Mouse (Mus musculus) ES-E14 (cell line): ENCODE measurements around the gene Sec16b. TPM values are rescaled to one million over a fixed set of nuclear protein-coding genes. Genes with fewer than 3 reads are reported as not detected.

Experiments used
- DNase-seq: peaks from one replicate; pipeline ENCODE4 v3.0.0-alpha.2; 2013; ENCODE audit warnings: low read depth, low spot score
- H3K27ac ChIP-seq: 2 replicates; pipeline ENCODE4 v1.5.1; 2012; ENCODE audit warnings: low read depth, mild to moderate bottlenecking, low read length, moderate library complexity, mixed read lengths; ENCODE audit not compliant: poor library complexity, insufficient read depth, severe bottlenecking
- H3K36me3 ChIP-seq: 2 replicates; pipeline ENCODE4 v1.6.1; 2012; ENCODE audit warnings: mild to moderate bottlenecking, low read length, moderate library complexity, mixed read lengths; ENCODE audit not compliant: control insufficient read depth, poor library complexity, insufficient read depth, severe bottlenecking
- H3K4me1 ChIP-seq, 2 experiments: fragments of 150-350 bp in 1 of 2; sonication (generic) in 1 of 2; 2 replicates each; pipeline ENCODE4 v1.6.1; 2012; ENCODE audit warnings: low read length in 2 of 2, mild to moderate bottlenecking in 1 of 2, mixed read lengths in 1 of 2; ENCODE audit not compliant: control insufficient read depth in 2 of 2, insufficient read depth in 2 of 2, poor library complexity in 1 of 2
- H3K4me3 ChIP-seq, 2 experiments: fragments of 150-350 bp in 1 of 2; sonication (generic) in 1 of 2; 2 replicates each; pipeline ENCODE4 v1.5.1; 2012; ENCODE audit warnings: low read length in 2 of 2, low read depth in 1 of 2, mild to moderate bottlenecking in 1 of 2, mixed read lengths in 1 of 2; ENCODE audit not compliant: insufficient read depth in 1 of 2, poor library complexity in 1 of 2, severe bottlenecking in 1 of 2
- H3K9ac ChIP-seq: 2 replicates; pipeline ENCODE4 v1.6.1; 2012; ENCODE audit warnings: low read depth, mild to moderate bottlenecking, low read length, mixed read lengths; ENCODE audit not compliant: poor library complexity, insufficient read depth, severe bottlenecking
- H3K9me3 ChIP-seq: fragments of 150-350 bp; sonication (generic); 2 replicates; pipeline ENCODE4 v1.6.1; 2012; ENCODE audit warnings: low read depth, mild to moderate bottlenecking, low read length; ENCODE audit not compliant: control insufficient read depth, insufficient read depth
- CHD2 ChIP-seq: IDR thresholded peaks from 2 replicates; pipeline ENCODE4 v1.6.1; 2014; ENCODE audit warnings: mild to moderate bottlenecking, low read depth, low read length, inconsistent platforms
- HCFC1 ChIP-seq: IDR thresholded peaks from 2 replicates; pipeline ENCODE4 v1.6.1; 2012; ENCODE audit warnings: low read length, inconsistent platforms, borderline replicate concordance; ENCODE audit not compliant: insufficient read depth
- MAFK ChIP-seq: IDR thresholded peaks from 2 replicates; pipeline ENCODE4 v1.6.1; 2014; ENCODE audit warnings: mild to moderate bottlenecking, low read depth, low read length, inconsistent platforms; ENCODE audit not compliant: insufficient read depth
- ZC3H11A ChIP-seq: IDR thresholded peaks from 2 replicates; pipeline ENCODE4 v1.6.1; 2012; ENCODE audit warnings: low read depth, mild to moderate bottlenecking, inconsistent platforms, low read length, borderline replicate concordance
- ZNF384 ChIP-seq: IDR thresholded peaks from 2 replicates; pipeline ENCODE4 v1.6.1; 2012; ENCODE audit warnings: low read depth, low read length, inconsistent platforms
- in situ Hi-C, 2 experiments: fragments of 600-800 bp; cut with MboI; formaldehyde crosslinking; loops; one replicate each; pipeline ENCODE4 v1.15.1; 2025; ENCODE audit warnings: low sequenced_read_pairs in 2 of 2, inconsistent platforms in 1 of 2; ENCODE audit not compliant: unreplicated experiment in 2 of 2
- total RNA-seq: library from RNA; depleted of rRNA; stranded (reverse); fragments of 300-350 nt; gene quantifications from 2 replicates; pipeline ENCODE4 v1.2.3, GENCODE M21; 2012

Sec16b gene
- total RNA-seq, 1 experiment = 0.13 TPM

DNA sequence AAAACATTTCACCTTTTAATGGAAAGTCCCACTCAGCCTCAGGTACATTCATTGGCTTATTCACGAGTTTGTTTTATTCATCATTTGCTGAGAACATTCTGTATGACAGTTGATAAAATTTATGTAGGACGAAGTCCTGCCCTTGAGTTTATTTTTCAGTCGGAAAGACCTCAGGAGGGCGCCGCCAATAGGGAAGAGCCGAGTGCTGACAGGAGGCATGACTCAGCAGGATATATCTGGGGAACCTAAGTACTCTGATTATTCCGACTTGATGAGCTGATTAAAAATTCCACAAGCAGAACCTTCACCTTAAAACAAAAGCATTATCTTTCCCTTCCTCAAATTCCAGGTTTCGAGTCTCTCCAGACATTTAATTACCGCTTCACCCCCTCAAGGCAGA lies 26.4 kb upstream of the Sec16b start:
- no peak overlapping the region for H3K27ac ChIP-seq
- no peaks in the 10 kb centered on the region for H3K36me3 ChIP-seq
- H3K4me3 ChIP-seq = no peak overlapping the region
- in situ Hi-C loops = no loop called here
- H3K9ac ChIP-seq = no peak overlapping the region
- H3K4me1 ChIP-seq = no peaks in the 10 kb centered on the region
- H3K9me3 ChIP-seq = no peaks in the 10 kb centered on the region
- DNase-seq = no peak
- TF ChIP-seq MAFK (peak; percentile 57; the same call in 1 of the 2 replicates), CHD2 (no peak)

DNA sequence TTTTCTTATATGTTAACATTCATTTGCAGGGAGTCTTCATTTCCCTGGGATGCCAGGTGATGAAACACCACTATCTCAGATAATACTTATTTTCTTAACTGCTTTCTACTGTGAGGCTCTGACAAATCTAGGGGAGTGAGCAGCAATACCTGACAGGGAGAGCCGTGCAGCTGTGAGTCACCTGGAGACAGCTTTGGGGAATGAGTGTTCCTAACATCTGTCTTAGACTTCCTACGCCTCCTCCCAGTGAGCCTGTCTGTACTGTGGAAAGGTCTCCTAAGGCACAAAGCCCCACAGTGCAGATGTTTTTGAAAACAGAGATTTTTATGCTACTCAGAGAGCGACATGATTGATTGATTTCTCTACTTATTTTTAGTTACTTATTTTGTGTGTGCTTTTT lies 25.6 kb upstream of the Sec16b start:
- Histone ChIP-seq H3K27ac (no peak overlapping the region), H3K4me3 (no peak overlapping the region), H3K9me3 (no peaks in the 10 kb centered on the region), H3K4me1 (no peaks in the 10 kb centered on the region), H3K9ac (no peak overlapping the region), H3K36me3 (no peaks in the 10 kb centered on the region)
- TF ChIP-seq HCFC1 (no peak), CHD2 (no peak), ZC3H11A (no peak), ZNF384 (no peak), MAFK (no peak)
- DNase-seq = no peak
- in situ Hi-C loops = no loop called here

DNA sequence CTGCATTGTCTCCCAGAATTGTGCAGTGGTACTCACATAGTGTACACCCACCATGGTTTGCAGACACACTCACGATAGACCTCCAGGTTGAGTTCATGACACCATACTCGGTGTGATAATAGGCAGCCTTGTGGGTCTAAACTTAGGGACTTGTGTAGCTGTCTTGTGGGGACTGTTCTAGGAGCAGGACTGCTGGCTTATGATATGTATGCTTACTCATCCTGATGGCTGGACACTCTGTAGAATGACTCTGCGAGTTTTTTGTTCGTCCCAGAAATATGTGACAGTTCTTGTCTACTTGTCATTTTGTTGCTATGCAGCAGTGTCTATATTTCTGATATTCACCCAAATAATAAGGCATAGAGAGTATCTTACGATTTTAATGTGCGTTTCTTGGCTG lies 24.9 kb upstream of the Sec16b start:
- H3K36me3 ChIP-seq = no peaks in the 10 kb centered on the region
- H3K4me3 ChIP-seq = no peak overlapping the region
- H3K9ac ChIP-seq = no peak overlapping the region
- in situ Hi-C loops = no loop called here
- H3K9me3 ChIP-seq = no peaks in the 10 kb centered on the region
- TF ChIP-seq CHD2 (no peak), MAFK (no peak), HCFC1 (no peak), ZNF384 (no peak), ZC3H11A (no peak)
- no peak for DNase-seq
- no peaks in the 10 kb centered on the region for H3K4me1 ChIP-seq
- no peak overlapping the region for H3K27ac ChIP-seq

DNA sequence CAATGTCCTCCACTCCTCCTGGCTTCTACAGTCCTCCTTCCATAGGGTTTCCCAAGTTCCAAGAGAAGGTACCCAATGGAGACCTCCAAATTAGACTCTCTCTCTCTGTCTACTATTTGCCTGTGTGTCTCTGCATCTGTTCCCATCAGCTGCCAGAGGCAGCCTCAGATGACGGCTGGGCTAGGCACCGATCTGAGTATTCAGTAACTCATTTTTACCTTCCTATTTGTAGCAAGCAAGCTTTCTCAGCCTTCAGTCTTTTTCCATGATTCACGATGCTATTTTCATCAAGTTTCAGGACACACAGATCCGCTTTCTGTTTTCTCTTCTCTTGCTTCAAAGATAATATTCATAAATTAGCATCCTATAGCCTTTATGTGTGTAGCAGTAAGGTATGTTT lies 22.4 kb upstream of the Sec16b start:
- no peaks in the 10 kb centered on the region for H3K36me3 ChIP-seq
- H3K4me3 ChIP-seq = no peak overlapping the region
- H3K4me1 ChIP-seq = no peaks in the 10 kb centered on the region
- H3K9me3 ChIP-seq = no peaks in the 10 kb centered on the region
- no peak overlapping the region for H3K27ac ChIP-seq
- TF ChIP-seq MAFK = no peak
- TF ChIP-seq ZNF384 = no peak
- no peak for TF ChIP-seq ZC3H11A
- TF ChIP-seq HCFC1 = no peak
- TF ChIP-seq CHD2 = no peak
- H3K9ac ChIP-seq = no peak overlapping the region
- no peak for DNase-seq
- in situ Hi-C loops = no loop called here

DNA sequence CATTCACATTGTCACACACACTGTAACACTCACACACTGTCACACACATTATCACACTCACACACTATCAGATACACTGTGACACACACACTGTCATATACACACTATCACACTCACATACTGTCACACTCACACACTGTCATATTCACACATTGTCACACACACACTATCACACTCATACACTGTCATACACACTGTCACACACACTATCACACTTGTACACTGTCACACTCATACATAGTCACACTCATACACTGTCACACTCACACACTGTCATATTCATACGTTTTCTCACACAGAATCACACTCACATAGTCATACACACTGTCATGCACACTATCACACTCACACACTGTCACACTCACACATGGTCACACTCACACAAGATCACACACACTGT lies 5.9 kb upstream of the Sec16b start:
- Histone ChIP-seq H3K4me1 (no peaks in the 10 kb centered on the region), H3K4me3 (no peak overlapping the region), H3K27ac (no peak overlapping the region), H3K9ac (no peak overlapping the region), H3K9me3 (no peaks in the 10 kb centered on the region), H3K36me3 (no peaks in the 10 kb centered on the region)
- TF ChIP-seq MAFK (no peak), ZNF384 (no peak), CHD2 (no peak), ZC3H11A (no peak), HCFC1 (no peak)
- no peak for DNase-seq
- in situ Hi-C loops = no loop called here
